Mouse (Mus musculus): ENCODE data around the gene Kcnk16. TPM values are rescaled to one million over a fixed set of nuclear protein-coding genes. Genes with fewer than 3 reads are reported as not detected.
"Not testable (repeated sequence)": the region's sequence is repeated elsewhere in the genome, so short reads cannot be mapped to it uniquely, and the experiment has no call there.

Gene Kcnk16
- polyA plus RNA-seq (2017; shearing (Covaris generic)) = not detected

GRCm38 (mm10) chr14:20269082-20269809, at the start of gene Kcnk16:
TSS of gene Kcnk16 (minus strand) at chr14:20269199.
- ATAC-seq = no peak

GRCm38 (mm10) chr14:20315137-20315536, 46.1 kb upstream of the Kcnk16 start:
- no peak for ATAC-seq

- not testable (repeated sequence) for ATAC-seq
Observed at GRCm38 (mm10) chr14:20305085-20305484, 36.1 kb upstream of the Kcnk16 start.

GRCm38 (mm10) chr14:20298131-20298530, 29.1 kb upstream of the Kcnk16 start:
- ATAC-seq = no peak

GRCm38 (mm10) chr14:20297616-20298015, 28.6 kb upstream of the Kcnk16 start:
- ATAC-seq = no peak

- peak; percentile 20 for ATAC-seq
Observed at GRCm38 (mm10) chr14:20294947-20295346, 25.9 kb upstream of the Kcnk16 start.

GRCm38 (mm10) chr14:20294117-20294892, 25.3 kb upstream of the Kcnk16 start, which contains the start of gene Nudt13:
TSS of gene Nudt13 (plus strand) at chr14:20294697.
- ATAC-seq = peak; percentile 100

GRCm38 (mm10) chr14:20291391-20291790, 22.4 kb upstream of the Kcnk16 start:
- no peak for ATAC-seq

- no peak for ATAC-seq
Observed at GRCm38 (mm10) chr14:20268421-20268820, 578 bp downstream of the Kcnk16 start.

- no peak for ATAC-seq
Observed at GRCm38 (mm10) chr14:20262346-20262745, 6.7 kb downstream of the Kcnk16 start.

- ATAC-seq = peak; percentile 69
Observed at GRCm38 (mm10) chr14:20258185-20259113, 10.6 kb downstream of the Kcnk16 start.

- ATAC-seq = no peak
Observed at GRCm38 (mm10) chr14:20250237-20251171, 18.5 kb downstream of the Kcnk16 start.

- no peak for ATAC-seq
Observed at GRCm38 (mm10) chr14:20248001-20248400, 21.0 kb downstream of the Kcnk16 start.

GRCm38 (mm10) chr14:20246811-20247266, 22.2 kb downstream of the Kcnk16 start:
- ATAC-seq = no peak

- no peak for ATAC-seq
Observed at GRCm38 (mm10) chr14:20245861-20246260, 23.1 kb downstream of the Kcnk16 start.

GRCm38 (mm10) chr14:20245318-20245717, 23.7 kb downstream of the Kcnk16 start:
- no peak for ATAC-seq

GRCm38 (mm10) chr14:20243158-20243557, 25.8 kb downstream of the Kcnk16 start:
- no peak for ATAC-seq

GRCm38 (mm10) chr14:20242454-20242853, 26.5 kb downstream of the Kcnk16 start:
- no peak for ATAC-seq

GRCm38 (mm10) chr14:20234403-20234802, 34.6 kb downstream of the Kcnk16 start:
- ATAC-seq = no peak

- no peak for ATAC-seq
Observed at GRCm38 (mm10) chr14:20233016-20233980, 35.7 kb downstream of the Kcnk16 start.

Measured in inflammation-experienced regulatory T-cells, adult 6 months (primary cell).